Mouse (Mus musculus) thymus, adult 2 months (tissue): ENCODE measurements around the gene Zmiz1.

Experiments
- CTCF ChIP-seq: fragments of 200-500 bp; IDR thresholded peaks from 2 replicates; pipeline ENCODE4 v1.5.1; 2012; ENCODE audit warnings: mild to moderate bottlenecking, control low read depth, low read length, moderate library complexity, borderline replicate concordance; ENCODE audit not compliant: control insufficient read depth, poor library complexity, insufficient read depth; ENCODE audit errors: extremely low read depth
- POLR2A ChIP-seq: fragments of 200-500 bp; IDR thresholded peaks from 2 replicates; pipeline ENCODE4 v1.6.1; 2012; ENCODE audit warnings: mild to moderate bottlenecking, low read length, control low read depth, moderate library complexity; ENCODE audit not compliant: control insufficient read depth, poor library complexity, insufficient read depth; ENCODE audit errors: extremely low read depth

GRCm38 (mm10) chr14:25594611-25595010, 135.6 kb downstream of the Zmiz1 start:
- TF ChIP-seq POLR2A (no peak), CTCF (no peak)
